Mouse (Mus musculus): ENCODE results near the gene Hist1h1t. TPM values are rescaled to one million over a fixed set of nuclear protein-coding genes. Genes with fewer than 3 reads are reported as not detected.
"Not testable (repeated sequence)": the region's sequence is repeated elsewhere in the genome, so short reads cannot be mapped to it uniquely, and the experiment has no call there.

The Hist1h1t gene
- polyA plus RNA-seq, 1 experiment = not detected

- TF ChIP-seq CTCF (IDR thresholded peaks at IDR 0.05; ENCODE audit: low read depth, low read length) (no peak), EP300 (IDR thresholded peaks at IDR 0.05; ENCODE audit: insufficient read depth, low read depth, low read length) (no peak), POLR2A (IDR thresholded peaks at IDR 0.05; ENCODE audit: insufficient read depth, low read length) (no peak)
- Histone ChIP-seq H3K9me3 (replicated peaks; ENCODE audit: control insufficient read depth, insufficient read depth, low read length, poor library complexity, severe bottlenecking) (no peaks in the 10 kb centered on the region), H3K27ac (ENCODE audit: insufficient read depth, low read length) (peak within 1 kb of the TSS; percentile 96), H3K4me3 (ENCODE audit: low read depth, low read length) (peak within 1 kb of the TSS; percentile 68), H3K9ac (ENCODE audit: low read depth, poor library complexity, severe bottlenecking) (peak within 1 kb of the TSS; percentile 95), H3K4me1 (ENCODE audit: control insufficient read depth, insufficient read depth, low read length) (no peaks in the 10 kb centered on the region), H3K27me3 (ENCODE audit: control insufficient read depth, insufficient read depth, low read length, poor library complexity, severe bottlenecking) (no peaks in the 10 kb centered on the region), H3K36me3 (ENCODE audit: control insufficient read depth, insufficient read depth, low read length, poor library complexity, severe bottlenecking) (no peaks in the 10 kb centered on the region)
Measured at GRCm38 (mm10) chr13:23683755-23684281, 11.8 kb upstream of the Hist1h1t start, which contains the start of the genes Hist1h2ac and Hist1h2bc. TSS of gene Hist1h2ac (minus strand) at chr13:23683948. TSS of gene Hist1h2bc (plus strand) at chr13:23684199.

GRCm38 (mm10) chr13:23684295-23684945, 11.2 kb upstream of the Hist1h1t start:
- not testable (repeated sequence) for H3K4me1 ChIP-seq (ENCODE audit: control insufficient read depth, insufficient read depth, low read length); H3K27me3 ChIP-seq (ENCODE audit: control insufficient read depth, insufficient read depth, low read length, poor library complexity, severe bottlenecking); H3K9me3 ChIP-seq (replicated peaks; ENCODE audit: control insufficient read depth, insufficient read depth, low read length, poor library complexity, severe bottlenecking); H3K36me3 ChIP-seq (ENCODE audit: control insufficient read depth, insufficient read depth, low read length, poor library complexity, severe bottlenecking)
- Histone ChIP-seq H3K9ac (ENCODE audit: low read depth, poor library complexity, severe bottlenecking) (peak overlapping the region; percentile 93), H3K27ac (ENCODE audit: insufficient read depth, low read length) (peak overlapping the region; percentile 82), H3K4me3 (ENCODE audit: low read depth, low read length) (peak overlapping the region; percentile 68)
- peak; percentile 71 for TF ChIP-seq POLR2A (IDR thresholded peaks at IDR 0.05; ENCODE audit: insufficient read depth, low read length)

- no peak for TF ChIP-seq EP300 (IDR thresholded peaks at IDR 0.05; ENCODE audit: insufficient read depth, low read depth, low read length)
- TF ChIP-seq CTCF (IDR thresholded peaks at IDR 0.05; ENCODE audit: low read depth, low read length) = no peak
- no peak for TF ChIP-seq POLR2A (IDR thresholded peaks at IDR 0.05; ENCODE audit: insufficient read depth, low read length)
- H3K4me3 ChIP-seq (ENCODE audit: low read depth, low read length) = peak overlapping the region; percentile 68
- no peaks in the 10 kb centered on the region for H3K36me3 ChIP-seq (ENCODE audit: control insufficient read depth, insufficient read depth, low read length, poor library complexity, severe bottlenecking)
- H3K4me1 ChIP-seq (ENCODE audit: control insufficient read depth, insufficient read depth, low read length) = no peaks in the 10 kb centered on the region
- peak overlapping the region; percentile 96 for H3K27ac ChIP-seq (ENCODE audit: insufficient read depth, low read length)
- H3K9me3 ChIP-seq (replicated peaks; ENCODE audit: control insufficient read depth, insufficient read depth, low read length, poor library complexity, severe bottlenecking) = no peaks in the 10 kb centered on the region
- peak overlapping the region; percentile 93 for H3K9ac ChIP-seq (ENCODE audit: low read depth, poor library complexity, severe bottlenecking)
- H3K27me3 ChIP-seq (ENCODE audit: control insufficient read depth, insufficient read depth, low read length, poor library complexity, severe bottlenecking) = no peaks in the 10 kb centered on the region
Measured at GRCm38 (mm10) chr13:23685121-23685861, 10.3 kb upstream of the Hist1h1t start.

GRCm38 (mm10) chr13:23685966-23686365, 9.6 kb upstream of the Hist1h1t start:
- no peaks in the 10 kb centered on the region for H3K36me3 ChIP-seq (ENCODE audit: control insufficient read depth, insufficient read depth, low read length, poor library complexity, severe bottlenecking)
- H3K4me3 ChIP-seq (ENCODE audit: low read depth, low read length) = no peak overlapping the region
- no peaks in the 10 kb centered on the region for H3K9me3 ChIP-seq (replicated peaks; ENCODE audit: control insufficient read depth, insufficient read depth, low read length, poor library complexity, severe bottlenecking)
- peak overlapping the region; percentile 93; the same call in 1 of the 2 replicates for H3K9ac ChIP-seq (ENCODE audit: low read depth, poor library complexity, severe bottlenecking)
- TF ChIP-seq EP300 (IDR thresholded peaks at IDR 0.05; ENCODE audit: insufficient read depth, low read depth, low read length) (no peak), POLR2A (IDR thresholded peaks at IDR 0.05; ENCODE audit: insufficient read depth, low read length) (no peak), CTCF (IDR thresholded peaks at IDR 0.05; ENCODE audit: low read depth, low read length) (no peak)
- peak overlapping the region; percentile 96 for H3K27ac ChIP-seq (ENCODE audit: insufficient read depth, low read length)
- H3K4me1 ChIP-seq (ENCODE audit: control insufficient read depth, insufficient read depth, low read length) = no peaks in the 10 kb centered on the region
- no peaks in the 10 kb centered on the region for H3K27me3 ChIP-seq (ENCODE audit: control insufficient read depth, insufficient read depth, low read length, poor library complexity, severe bottlenecking)

GRCm38 (mm10) chr13:23687181-23687580, 8.4 kb upstream of the Hist1h1t start:
- H3K9ac ChIP-seq (ENCODE audit: low read depth, poor library complexity, severe bottlenecking) = no peak overlapping the region
- no peak overlapping the region for H3K4me3 ChIP-seq (ENCODE audit: low read depth, low read length)
- no peaks in the 10 kb centered on the region for H3K4me1 ChIP-seq (ENCODE audit: control insufficient read depth, insufficient read depth, low read length)
- no peaks in the 10 kb centered on the region for H3K36me3 ChIP-seq (ENCODE audit: control insufficient read depth, insufficient read depth, low read length, poor library complexity, severe bottlenecking)
- H3K9me3 ChIP-seq (replicated peaks; ENCODE audit: control insufficient read depth, insufficient read depth, low read length, poor library complexity, severe bottlenecking) = no peaks in the 10 kb centered on the region
- H3K27me3 ChIP-seq (ENCODE audit: control insufficient read depth, insufficient read depth, low read length, poor library complexity, severe bottlenecking) = no peaks in the 10 kb centered on the region
- no peak overlapping the region for H3K27ac ChIP-seq (ENCODE audit: insufficient read depth, low read length)
- TF ChIP-seq EP300 (IDR thresholded peaks at IDR 0.05; ENCODE audit: insufficient read depth, low read depth, low read length) (no peak), CTCF (IDR thresholded peaks at IDR 0.05; ENCODE audit: low read depth, low read length) (no peak)

GRCm38 (mm10) chr13:23687907-23688306, 7.7 kb upstream of the Hist1h1t start:
- no peaks in the 10 kb centered on the region for H3K4me1 ChIP-seq (ENCODE audit: control insufficient read depth, insufficient read depth, low read length)
- TF ChIP-seq EP300 (IDR thresholded peaks at IDR 0.05; ENCODE audit: insufficient read depth, low read depth, low read length) (no peak), CTCF (IDR thresholded peaks at IDR 0.05; ENCODE audit: low read depth, low read length) (no peak), POLR2A (IDR thresholded peaks at IDR 0.05; ENCODE audit: insufficient read depth, low read length) (no peak)
- no peak overlapping the region for H3K9ac ChIP-seq (ENCODE audit: low read depth, poor library complexity, severe bottlenecking)
- no peaks in the 10 kb centered on the region for H3K27me3 ChIP-seq (ENCODE audit: control insufficient read depth, insufficient read depth, low read length, poor library complexity, severe bottlenecking)
- H3K4me3 ChIP-seq (ENCODE audit: low read depth, low read length) = no peak overlapping the region
- H3K36me3 ChIP-seq (ENCODE audit: control insufficient read depth, insufficient read depth, low read length, poor library complexity, severe bottlenecking) = no peaks in the 10 kb centered on the region
- no peak overlapping the region for H3K27ac ChIP-seq (ENCODE audit: insufficient read depth, low read length)
- no peaks in the 10 kb centered on the region for H3K9me3 ChIP-seq (replicated peaks; ENCODE audit: control insufficient read depth, insufficient read depth, low read length, poor library complexity, severe bottlenecking)

All from ES-Bruce4 (cell line).